Mouse (Mus musculus): ENCODE results near the gene Rbfox2.
A peak's percentile ranks its signal among the peaks of the same experiment; 100 is the strongest.
"Not testable (repeated sequence)": the region's sequence is repeated elsewhere in the genome, so short reads cannot be mapped to it uniquely, and the experiment has no call there.

Rbfox2 gene

GRCm38 (mm10) chr15:77273947-77274346, 32.9 kb downstream of the Rbfox2 start:
- no peak for DNase-seq (ENCODE audit: low spot score in 2 of 2)

GRCm38 (mm10) chr15:77271285-77271684, 35.5 kb downstream of the Rbfox2 start:
- no peak for DNase-seq (ENCODE audit: low spot score in 2 of 2)

GRCm38 (mm10) chr15:77269496-77269895, 37.3 kb downstream of the Rbfox2 start:
- DNase-seq (ENCODE audit: low spot score in 2 of 2): not testable (repeated sequence)

GRCm38 (mm10) chr15:77268415-77268814, 38.4 kb downstream of the Rbfox2 start:
- DNase-seq (ENCODE audit: low spot score in 2 of 2): no peak

- DNase-seq (ENCODE audit: low spot score in 2 of 2): no peak
Measured at GRCm38 (mm10) chr15:77265318-77265717, 41.5 kb downstream of the Rbfox2 start.

GRCm38 (mm10) chr15:77264314-77264713, 42.5 kb downstream of the Rbfox2 start:
- DNase-seq (ENCODE audit: low spot score in 2 of 2): no peak

GRCm38 (mm10) chr15:77262782-77263181, 44.0 kb downstream of the Rbfox2 start:
- no peak for DNase-seq (ENCODE audit: low spot score in 2 of 2)

- peak; percentile 53 to 77 for DNase-seq (ENCODE audit: low spot score in 2 of 2)
Measured at GRCm38 (mm10) chr15:77257437-77258229, 49.2 kb downstream of the Rbfox2 start.

GRCm38 (mm10) chr15:77256782-77257181, 50.0 kb downstream of the Rbfox2 start:
- no peak for DNase-seq (ENCODE audit: low spot score in 2 of 2)

GRCm38 (mm10) chr15:77254636-77255035, 52.2 kb downstream of the Rbfox2 start:
- DNase-seq (ENCODE audit: low spot score in 2 of 2): no peak

GRCm38 (mm10) chr15:77254128-77254527, 52.7 kb downstream of the Rbfox2 start:
- DNase-seq (ENCODE audit: low spot score in 2 of 2): peak in 1 of 2 experiments; percentile 31

GRCm38 (mm10) chr15:77251706-77252105, 55.1 kb downstream of the Rbfox2 start:
- DNase-seq (ENCODE audit: low spot score in 2 of 2): no peak

GRCm38 (mm10) chr15:77250806-77251205, 56.0 kb downstream of the Rbfox2 start:
- DNase-seq (ENCODE audit: low spot score in 2 of 2): no peak

- DNase-seq (ENCODE audit: low spot score in 2 of 2): no peak
Measured at GRCm38 (mm10) chr15:77249421-77249820, 57.4 kb downstream of the Rbfox2 start.

GRCm38 (mm10) chr15:77245418-77246365, 61.1 kb downstream of the Rbfox2 start:
- DNase-seq (ENCODE audit: low spot score in 2 of 2): no peak

GRCm38 (mm10) chr15:77244634-77245033, 62.2 kb downstream of the Rbfox2 start:
- no peak for DNase-seq (ENCODE audit: low spot score in 2 of 2)

GRCm38 (mm10) chr15:77243876-77244560, 62.8 kb downstream of the Rbfox2 start:
- DNase-seq (ENCODE audit: low spot score in 2 of 2): no peak

- DNase-seq (ENCODE audit: low spot score in 2 of 2): no peak
Measured at GRCm38 (mm10) chr15:77240607-77241006, 66.2 kb downstream of the Rbfox2 start.

- no peak for DNase-seq (ENCODE audit: low spot score in 2 of 2)
Measured at GRCm38 (mm10) chr15:77239564-77239963, 67.2 kb downstream of the Rbfox2 start.

GRCm38 (mm10) chr15:77237661-77238060, 69.1 kb downstream of the Rbfox2 start:
- DNase-seq (ENCODE audit: low spot score in 2 of 2): no peak

- no peak for DNase-seq (ENCODE audit: low spot score in 2 of 2)
Measured at GRCm38 (mm10) chr15:77236055-77236567, 70.7 kb downstream of the Rbfox2 start.

GRCm38 (mm10) chr15:77235551-77235950, 71.3 kb downstream of the Rbfox2 start:
- no peak for DNase-seq (ENCODE audit: low spot score in 2 of 2)
